Mouse (Mus musculus) MEL (cell line): ENCODE measurements at regions not wholly inside any gene's neighbourhood (a gene's known extent, or its start where the extent isn't known, plus 50 kb on each side); places are given as distances from the start of the nearest gene placed in this dataset.
"Not testable (repeated sequence)": the region's sequence is repeated elsewhere in the genome, so short reads cannot be mapped to it uniquely, and the experiment has no call there.

Experiments used
- CTCF ChIP-seq, 3 experiments: IDR thresholded peaks in 2 of 3; conservative IDR thresholded peaks in 1 of 3; 2 replicates each; pipeline ENCODE4 v1.5.1; 2011 to 2012; ENCODE audit warnings: low read length in 3 of 3, low read depth in 2 of 3, mild to moderate bottlenecking in 2 of 3, improper control_type of control experiment in 1 of 3, inconsistent platforms in 1 of 3, mixed read lengths in 1 of 3, moderate library complexity in 1 of 3; ENCODE audit not compliant: control insufficient read depth in 1 of 3, insufficient read depth in 1 of 3, poor library complexity in 1 of 3, severe bottlenecking in 1 of 3
- MAFK ChIP-seq: IDR thresholded peaks from 2 replicates; pipeline ENCODE4 v1.6.1; 2011; ENCODE audit warnings: low read depth, mild to moderate bottlenecking, low read length, improper control_type of control experiment, borderline replicate concordance

DNA sequence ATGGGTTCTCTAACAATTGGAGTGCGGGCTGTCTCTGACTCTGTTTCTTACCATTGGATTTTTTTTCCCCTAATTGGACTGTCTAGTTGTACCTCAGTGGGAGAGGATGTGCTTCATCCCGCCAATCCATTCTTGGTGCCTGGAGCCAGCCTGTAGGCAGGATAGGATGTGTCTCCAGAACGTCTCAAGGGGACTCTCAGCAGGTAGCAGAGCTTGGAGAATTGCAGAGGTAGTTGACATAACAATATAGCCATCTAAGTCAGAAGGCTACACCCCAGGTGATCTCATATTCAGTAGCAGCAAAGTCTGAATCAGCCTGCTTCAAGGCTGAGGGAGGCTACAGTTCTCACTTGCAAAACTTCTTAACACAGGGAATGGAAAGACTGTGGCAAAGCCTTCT, 1646.0 kb downstream of the Car8 start:
- not testable (repeated sequence) for TF ChIP-seq CTCF (IDR thresholded peaks at IDR 0.05 in 2 of 3, conservative IDR thresholded peaks at IDR 0.05 in 1 of 3; ENCODE audit: control insufficient read depth in 1 of 3, insufficient read depth in 1 of 3, low read depth in 2 of 3, low read length in 3 of 3, poor library complexity in 1 of 3, severe bottlenecking in 1 of 3); MAFK
